14 mouse cellular contexts compared by ENCODE assay signal in genomic region chr12:118042196-118042595, GRCm38 (mm10).
DNase-seq lines count a peak whose midpoint lies in the region; ATAC-seq and TF ChIP-seq lines count a peak whose summit lies in the region.
"Had no signal": no experiment of that assay in that cellular context is flagged by ENCODE, and none has a peak within 500 bp of the region (broad histone marks: within the 10 kb centered on the region; RNA-seq: fewer than 3 reads in every experiment).

No protein-coding gene starts in this region.

- no peaks in the 10 kb centered on the region for H3K36me3 ChIP-seq in heart, adult 2 months (ENCODE audit: control insufficient read depth, insufficient read depth, low read length)
- H3K36me3 ChIP-seq in heart, embryonic 12.5 days = no peaks in the 10 kb centered on the region
- H3K36me3 ChIP-seq: hindbrain, embryonic 10.5 days; liver, embryonic 12.5 days; midbrain, embryonic 12.5 days had no signal

- no peak for TF ChIP-seq EP300 in heart, adult 2 months (IDR thresholded peaks at IDR 0.05; ENCODE audit: insufficient read depth, low read depth, low read length)

- no peak for TF ChIP-seq POLR2A in heart, adult 2 months (IDR thresholded peaks at IDR 0.05; ENCODE audit: insufficient read depth, low read depth, low read length)

- WGBS in heart, adult 2 months = 48% methylated on average over 2 of the region's 2 CpGs
- 82% methylated on average over 2 of the region's 2 CpGs for WGBS in heart, embryonic 12.5 days

- intact Hi-C loops in heart, adult 2 months (cut with DNase I) = no loop called here

- no peak overlapping the region for H3K4me3 ChIP-seq in heart, adult 2 months
- no peak overlapping the region for H3K4me3 ChIP-seq in heart, embryonic 12.5 days
- H3K4me3 ChIP-seq: hindbrain, embryonic 10.5 days; liver, embryonic 12.5 days; midbrain, embryonic 12.5 days had no signal

- peak overlapping the region; percentile 15; the same call in 1 of the 2 replicates for H3K27ac ChIP-seq in heart, adult 2 months
- no peak overlapping the region for H3K27ac ChIP-seq in heart, embryonic 12.5 days (ENCODE audit: poor library complexity, severe bottlenecking)
- H3K27ac ChIP-seq: hindbrain, embryonic 10.5 days; liver, embryonic 12.5 days; midbrain, embryonic 12.5 days had no signal

- H3K27me3 ChIP-seq in heart, adult 2 months (ENCODE audit: control insufficient read depth, insufficient read depth, low read length) = no peaks in the 10 kb centered on the region
- no peaks in the 10 kb centered on the region for H3K27me3 ChIP-seq in heart, embryonic 12.5 days (replicated peaks)
- H3K27me3 ChIP-seq: liver, embryonic 12.5 days; midbrain, embryonic 12.5 days had no signal

- no peaks in the 10 kb centered on the region for H3K79me2 ChIP-seq in heart, adult 2 months (replicated peaks; ENCODE audit: control insufficient read depth, insufficient read depth, low read length)

- no peaks in the 10 kb centered on the region; the same call in 1 of the 2 replicates for H3K4me1 ChIP-seq in heart, adult 2 months (ENCODE audit: control insufficient read depth, insufficient read depth, low read length)
- H3K4me1 ChIP-seq in heart, embryonic 12.5 days (replicated peaks) = 0 out of 2 replicates have a peak, but pooled peaks cover 2% of the 10 kb centered on the region
- H3K4me1 ChIP-seq: hindbrain, embryonic 10.5 days; liver, embryonic 12.5 days; midbrain, embryonic 12.5 days had no signal

- H3K9me3 ChIP-seq in heart, embryonic 12.5 days (replicated peaks) = no peaks in the 10 kb centered on the region
- H3K9me3 ChIP-seq: hindbrain, embryonic 10.5 days; liver, embryonic 12.5 days; midbrain, embryonic 12.5 days had no signal

- H3K9ac ChIP-seq in heart, adult 2 months (ENCODE audit: low read depth, low read length) = no peak overlapping the region
- no peak overlapping the region for H3K9ac ChIP-seq in heart, embryonic 12.5 days
- H3K9ac ChIP-seq: liver, embryonic 12.5 days; midbrain, embryonic 12.5 days had no signal

- no peak for DNase-seq in cerebellum, postnatal 4 days (ENCODE audit: low spot score in 2 of 2)
- DNase-seq in heart, adult 2 months = peak in 1 of 2 experiments; percentile 22
- peak; percentile 68 for DNase-seq in cerebellum, adult 11 months
- DNase-seq in cerebellum, postnatal 36 days = peak; percentile 55 to 64
- no peak for DNase-seq in testis, postnatal 10 days (ENCODE audit: low spot score)
- DNase-seq in natural killer cell, adult 2 months (ENCODE audit: low spot score in 2 of 2) = no peak
- DNase-seq: right cerebral cortex, postnatal 14 days; thymus, adult 2 months had no signal

- no peak overlapping the region for H3K4me2 ChIP-seq in heart, embryonic 12.5 days
- H3K4me2 ChIP-seq: liver, embryonic 12.5 days; midbrain, embryonic 12.5 days had no signal

- peak; percentile 87 for ATAC-seq in cerebellum, adult (ENCODE audit: insufficient number of reproducible peaks, low FRiP score, low TSS enrichment)
- ATAC-seq in heart, embryonic 12.5 days (ENCODE audit: insufficient number of reproducible peaks, low FRiP score) = no peak
- ATAC-seq: liver, embryonic 12.5 days; lung, postnatal 0 days had no signal

- TF ChIP-seq CTCF in heart, adult 2 months (IDR thresholded peaks at IDR 0.05) = no peak

Comparison
In these comparisons a context has a peak if more than half of its experiments do, and no peak if none do; other contexts are left out.
1. DNase-seq: peak in cerebellum, adult 11 months (single experiment) and cerebellum, postnatal 36 days (2 of 2); none in cerebellum, postnatal 4 days (0 of 2), testis, postnatal 10 days (single experiment) and natural killer cell, adult 2 months (0 of 2).